Mouse (Mus musculus) adrenal gland, postnatal 25 days (tissue): Measurements from ENCODE around the gene Cope. TPM values are rescaled to one million over a fixed set of nuclear protein-coding genes. Genes with fewer than 3 reads are reported as not detected.
A peak's percentile ranks its signal among the peaks of the same experiment; 100 is the strongest.

ENCODE experiments used
- DNase-seq: peaks from one replicate; pipeline ENCODE4 v3.0.0; 2021; ENCODE audit warnings: mixed read lengths
- total RNA-seq: library from RNA; stranded (reverse); gene quantifications from 2 replicates; pipeline ENCODE4 v1.2.3, GENCODE M21; 2021

Cope gene
- total RNA-seq, 1 experiment from 2014 or later: 184 TPM

- DNase-seq: no peak
Observed at GRCm38 (mm10) chr8:70309311-70309710, 7.0 kb downstream of the Cope start.

GRCm38 (mm10) chr8:70313399-70313798 is 11.1 kb downstream of the Cope start:
- peak; percentile 42 for DNase-seq

- peak; percentile 69 for DNase-seq
Observed at GRCm38 (mm10) chr8:70315624-70316510, 13.5 kb downstream of the Cope start, which contains the start of gene Cers1. Gene Cers1, plus strand, starts transcription at chr8:70315775.

- peak; percentile 41 for DNase-seq
Observed at GRCm38 (mm10) chr8:70316511-70317504, 14.5 kb downstream of the Cope start.

- no peak for DNase-seq
Observed at GRCm38 (mm10) chr8:70317872-70318271, 15.6 kb downstream of the Cope start.

- no peak for DNase-seq
Observed at GRCm38 (mm10) chr8:70323716-70324115, 21.4 kb downstream of the Cope start.

- no peak for DNase-seq
Observed at GRCm38 (mm10) chr8:70327512-70327911, 25.2 kb downstream of the Cope start.

- DNase-seq: no peak
Observed at GRCm38 (mm10) chr8:70329124-70329834, 27.0 kb downstream of the Cope start, which contains the start of gene Gdf1. Gene Gdf1, plus strand, starts transcription at chr8:70329817.

GRCm38 (mm10) chr8:70329835-70330740 is 27.8 kb downstream of the Cope start:
- no peak for DNase-seq

GRCm38 (mm10) chr8:70330741-70331364 is 28.5 kb downstream of the Cope start:
- peak; percentile 68 for DNase-seq

- DNase-seq: no peak
Observed at GRCm38 (mm10) chr8:70331526-70331925, 29.2 kb downstream of the Cope start.

GRCm38 (mm10) chr8:70332070-70332877 is 30.0 kb downstream of the Cope start:
- DNase-seq: peak; percentile 76

GRCm38 (mm10) chr8:70332878-70333202 is 30.5 kb downstream of the Cope start:
- no peak for DNase-seq

- DNase-seq: no peak
Observed at GRCm38 (mm10) chr8:70338931-70339330, 36.6 kb downstream of the Cope start.

- no peak for DNase-seq
Observed at GRCm38 (mm10) chr8:70340659-70341058, 38.3 kb downstream of the Cope start.

- DNase-seq: no peak
Observed at GRCm38 (mm10) chr8:70342007-70342406, 39.7 kb downstream of the Cope start.

GRCm38 (mm10) chr8:70343076-70343475 is 40.8 kb downstream of the Cope start:
- no peak for DNase-seq

GRCm38 (mm10) chr8:70343696-70344095 is 41.4 kb downstream of the Cope start:
- DNase-seq: peak; percentile 41

GRCm38 (mm10) chr8:70344279-70344678 is 42.0 kb downstream of the Cope start:
- no peak for DNase-seq

GRCm38 (mm10) chr8:70347443-70347842 is 45.1 kb downstream of the Cope start:
- no peak for DNase-seq
